Mouse (Mus musculus) cerebellum, adult 18-20 months (tissue): Measurements from ENCODE around the gene Rnf187.

Source experiments
- DNase-seq, 2 experiments: peaks; one replicate each; pipeline ENCODE4 v3.0.0; 2021

Rnf187 gene

GRCm38 (mm10) chr11:58947306-58947705 is 8.6 kb upstream of the Rnf187 start:
- DNase-seq, result peak in 1 of 2 experiments; percentile 32

- DNase-seq, result no peak
Measured at GRCm38 (mm10) chr11:58944136-58944535, 5.4 kb upstream of the Rnf187 start.

GRCm38 (mm10) chr11:58939088-58939439 is 348 bp upstream of the Rnf187 start:
- no peak for DNase-seq

- peak in 1 of 2 experiments; percentile 41 for DNase-seq
Measured at GRCm38 (mm10) chr11:58937909-58938308, 807 bp downstream of the Rnf187 start.

- DNase-seq, result no peak
Measured at GRCm38 (mm10) chr11:58931576-58931975, 7.1 kb downstream of the Rnf187 start.

- no peak for DNase-seq
Measured at GRCm38 (mm10) chr11:58930254-58930653, 8.5 kb downstream of the Rnf187 start.

- no peak for DNase-seq
Measured at GRCm38 (mm10) chr11:58929641-58930040, 9.1 kb downstream of the Rnf187 start.

- no peak for DNase-seq
Measured at GRCm38 (mm10) chr11:58929055-58929454, 9.7 kb downstream of the Rnf187 start.

GRCm38 (mm10) chr11:58927790-58928651 is 10.7 kb downstream of the Rnf187 start:
- DNase-seq, result peak; percentile 66 to 71

- no peak for DNase-seq
Measured at GRCm38 (mm10) chr11:58927053-58927452, 11.7 kb downstream of the Rnf187 start.

- DNase-seq, result no peak
Measured at GRCm38 (mm10) chr11:58926651-58927050, 12.1 kb downstream of the Rnf187 start.

GRCm38 (mm10) chr11:58922420-58922819 is 16.3 kb downstream of the Rnf187 start:
- DNase-seq, result no peak

GRCm38 (mm10) chr11:58918759-58919158 is 20.0 kb downstream of the Rnf187 start:
- no peak for DNase-seq

- no peak for DNase-seq
Measured at GRCm38 (mm10) chr11:58917745-58918366, 20.9 kb downstream of the Rnf187 start, which contains the start of gene Btnl10. Btnl10 (plus strand) TSS chr11:58917908.

GRCm38 (mm10) chr11:58916879-58917744 is 21.6 kb downstream of the Rnf187 start:
- peak in 1 of 2 experiments; percentile 46 for DNase-seq

GRCm38 (mm10) chr11:58914461-58915028 is 24.2 kb downstream of the Rnf187 start:
- DNase-seq, result peak; percentile 44 to 61

GRCm38 (mm10) chr11:58913776-58914175 is 24.9 kb downstream of the Rnf187 start:
- no peak for DNase-seq

GRCm38 (mm10) chr11:58904838-58905237 is 33.9 kb downstream of the Rnf187 start:
- DNase-seq, result no peak

- DNase-seq, result no peak
Measured at GRCm38 (mm10) chr11:58904410-58904718, 34.4 kb downstream of the Rnf187 start.

- peak; percentile 95 to 97 for DNase-seq
Measured at GRCm38 (mm10) chr11:58903511-58904409, 35.0 kb downstream of the Rnf187 start, which contains the start of gene Zfp39. Zfp39 (minus strand) TSS chr11:58904225.

GRCm38 (mm10) chr11:58901080-58901479 is 37.6 kb downstream of the Rnf187 start:
- DNase-seq, result no peak

GRCm38 (mm10) chr11:58897485-58897884 is 41.2 kb downstream of the Rnf187 start:
- DNase-seq, result peak in 1 of 2 experiments; percentile 25
